Mouse (Mus musculus): Measurements from ENCODE around the gene Elovl3. TPM values are rescaled to one million over a fixed set of nuclear protein-coding genes. Genes with fewer than 3 reads are reported as not detected.
A peak's percentile ranks its signal among the peaks of the same experiment; 100 is the strongest.

Elovl3 gene
- total RNA-seq (2021) = not detected
- long read RNA-seq, experiment 1, partial matches to known transcripts = 0 of 1 reads
- long read RNA-seq, experiment 1, other reads (novel, unspliced or antisense) = 0 of 1 reads
- long read RNA-seq, experiment 2 = 0 reads

DNA sequence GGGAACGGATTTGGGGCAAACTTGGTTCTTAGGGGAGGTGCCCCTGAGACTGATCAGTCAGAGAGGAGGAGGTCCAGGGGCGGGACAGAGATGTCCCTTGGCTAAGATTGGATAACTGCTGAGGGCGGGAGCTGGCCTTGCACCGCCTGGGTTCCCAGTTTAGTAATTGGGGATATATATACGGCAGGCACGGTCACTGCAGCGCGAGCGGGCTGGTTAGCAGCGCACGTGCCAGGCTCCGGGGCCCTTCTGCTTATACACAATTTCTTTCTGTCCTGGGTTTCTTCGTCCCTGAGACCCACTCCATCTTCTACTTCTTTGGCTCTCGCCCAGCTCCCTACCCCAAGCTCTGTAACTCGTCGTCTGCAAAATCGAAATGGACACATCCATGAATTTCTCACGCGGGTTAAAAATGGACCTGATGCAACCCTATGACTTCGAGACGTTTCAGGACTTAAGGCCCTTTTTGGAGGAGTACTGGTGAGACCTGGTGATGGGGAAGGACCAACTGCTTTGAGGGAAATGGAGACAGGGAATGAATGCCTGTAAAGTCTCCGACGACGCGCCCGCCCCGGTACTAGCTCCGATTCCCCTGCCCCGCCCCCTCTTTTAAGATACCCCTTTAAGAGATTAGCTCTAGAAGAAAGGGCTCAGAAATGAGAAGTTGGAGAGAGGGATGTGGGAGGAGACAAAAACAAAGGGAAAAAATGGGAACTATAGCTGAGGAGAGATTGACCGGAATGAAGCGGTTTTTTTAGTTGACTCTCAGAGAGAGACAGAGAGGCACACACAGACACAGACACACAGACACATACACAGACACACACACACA is at the start of gene Elovl3:
Elovl3 (plus strand) TSS at position 204 of the 832 bp plus-strand sequence.
- DNase-seq = peak; percentile 66
- Histone ChIP-seq H3K27ac (no peak within 1 kb of the TSS), H3K4me3 (peak within 1 kb of the TSS; percentile 56)
- intact Hi-C loops (cut with DNase I) = no loop called here
- no peak for TF ChIP-seq CTCF (IDR thresholded peaks at IDR 0.05)

DNA sequence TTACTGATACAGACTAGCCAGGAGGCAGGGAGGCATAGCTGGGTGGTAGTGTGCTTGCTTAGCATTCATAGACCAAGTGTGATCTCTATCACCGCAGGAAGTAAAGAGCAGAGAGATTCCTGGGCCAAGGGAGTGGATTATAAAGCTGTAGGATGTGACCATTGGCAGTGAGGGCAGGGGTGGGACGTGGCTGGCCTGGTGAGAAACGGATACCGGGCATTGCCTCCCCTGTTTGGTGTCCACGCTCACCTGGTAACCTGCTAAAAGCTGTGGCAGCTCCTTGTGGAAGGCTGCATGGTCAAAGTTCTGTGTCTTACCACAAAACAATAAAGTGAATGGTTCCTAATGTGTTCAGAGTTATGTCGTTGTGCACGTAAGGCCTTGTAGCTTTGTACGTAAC is 46.5 kb upstream of the Elovl3 start:
- H3K4me3 ChIP-seq = no peak overlapping the region
- DNase-seq = no peak
- H3K27ac ChIP-seq = no peak overlapping the region
- no peak for TF ChIP-seq CTCF (IDR thresholded peaks at IDR 0.05)
- intact Hi-C loops (cut with DNase I) = loop anchor here (5.0 kb wide), 1 partner anchor 42 kb away; no protein-coding TSS in a partner anchor

GRCm38 (mm10) chr19:46086337-46086736 is 45.4 kb upstream of the Elovl3 start:
- Histone ChIP-seq H3K4me3 (no peak overlapping the region), H3K27ac (no peak overlapping the region)
- intact Hi-C loops (cut with DNase I) = loop anchor here (2.0 to 5.0 kb wide), 3 partner anchors 41 to 222 kb away; no protein-coding TSS in a partner anchor
- TF ChIP-seq CTCF (IDR thresholded peaks at IDR 0.05) = peak; percentile 88
- peak; percentile 48 for DNase-seq

DNA sequence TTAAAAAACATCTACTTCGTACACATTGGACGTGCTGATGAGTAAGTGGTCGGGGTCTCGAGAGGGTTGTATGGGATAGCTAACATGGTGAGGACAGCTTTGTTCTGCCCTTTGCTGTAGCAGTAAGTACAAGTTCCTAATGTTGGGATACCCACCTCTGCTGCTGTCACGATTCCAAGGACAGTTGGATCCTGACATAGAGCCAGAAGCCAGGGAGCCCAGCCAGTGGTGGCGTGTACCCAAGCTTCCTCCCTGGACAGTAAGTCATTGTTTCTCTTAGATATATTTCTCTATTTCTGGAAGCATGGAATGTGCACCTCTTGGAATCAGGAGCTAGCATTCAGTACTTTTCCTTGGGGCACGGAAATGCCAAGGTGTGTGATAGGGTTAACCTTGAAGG is 43.8 kb upstream of the Elovl3 start:
- peak; percentile 29 for DNase-seq
- H3K4me3 ChIP-seq = no peak overlapping the region
- intact Hi-C loops (cut with DNase I) = loop anchor here (2.0 to 5.0 kb wide), 3 partner anchors 39 to 221 kb away; no protein-coding TSS in a partner anchor
- no peak overlapping the region for H3K27ac ChIP-seq
- no peak for TF ChIP-seq CTCF (IDR thresholded peaks at IDR 0.05)

DNA sequence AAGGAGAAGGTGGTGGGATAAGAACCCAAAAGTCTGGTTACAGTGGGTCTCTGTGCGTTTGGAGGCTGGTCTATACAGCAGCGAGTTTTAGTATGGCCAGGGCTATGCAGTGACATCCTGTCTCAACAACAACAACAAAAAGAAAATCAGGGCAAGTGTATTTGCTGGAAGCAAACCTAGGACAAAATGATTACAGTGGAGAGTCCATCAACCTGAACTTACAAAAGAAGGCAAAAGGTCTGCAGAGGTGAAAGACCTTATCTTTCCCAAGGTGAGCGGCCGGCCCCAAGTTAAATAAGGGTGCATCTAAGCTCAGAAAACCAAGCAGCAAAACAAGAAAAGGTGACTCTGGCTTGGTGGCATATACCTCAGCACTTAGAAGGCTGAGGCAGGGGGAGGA is 40.1 kb upstream of the Elovl3 start:
- H3K27ac ChIP-seq = no peak overlapping the region
- DNase-seq = no peak
- intact Hi-C loops (cut with DNase I) = no loop called here
- H3K4me3 ChIP-seq = no peak overlapping the region
- no peak for TF ChIP-seq CTCF (IDR thresholded peaks at IDR 0.05)

DNA sequence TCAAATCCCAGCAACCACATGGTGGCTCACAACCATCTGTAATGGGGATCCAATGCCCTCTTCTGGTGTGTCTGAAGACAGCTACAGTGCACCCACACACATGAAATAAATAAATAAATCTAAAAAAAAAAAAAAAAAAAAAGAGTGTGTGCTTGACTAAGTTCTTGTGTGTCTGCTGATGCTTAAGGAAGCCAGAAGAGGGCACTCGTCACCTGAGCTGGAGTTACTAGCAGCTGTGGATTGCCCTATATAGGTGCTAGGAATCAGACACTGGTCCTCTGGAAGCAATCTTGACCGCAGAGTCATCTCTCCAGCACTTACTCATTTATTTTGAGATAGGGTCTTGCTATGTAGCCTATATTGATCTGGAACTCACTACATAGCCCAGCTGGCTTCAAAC is 37.6 kb upstream of the Elovl3 start:
- no peak overlapping the region for H3K4me3 ChIP-seq
- DNase-seq = no peak
- no peak for TF ChIP-seq CTCF (IDR thresholded peaks at IDR 0.05)
- H3K27ac ChIP-seq = no peak overlapping the region
- intact Hi-C loops (cut with DNase I) = no loop called here

DNA sequence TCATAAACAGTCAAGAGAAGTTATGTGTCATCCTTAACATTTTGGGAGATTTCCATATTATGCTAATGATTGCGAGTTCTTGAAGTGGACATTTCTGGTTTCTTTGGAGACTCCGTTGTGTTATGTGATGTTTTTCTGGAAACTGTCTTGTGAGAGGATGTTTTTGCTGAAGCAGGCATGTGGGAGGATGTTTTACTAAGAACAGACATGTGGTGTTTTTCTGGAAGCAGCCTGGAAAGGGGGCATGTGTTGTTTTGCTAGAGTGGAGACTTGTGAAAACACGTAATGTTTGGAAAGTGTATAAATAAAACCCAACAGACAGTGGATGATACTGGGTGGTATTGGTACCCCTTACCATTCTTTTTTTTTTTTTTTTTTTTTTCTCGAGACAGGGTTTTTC is 36.4 kb upstream of the Elovl3 start:
- H3K27ac ChIP-seq = no peak overlapping the region
- intact Hi-C loops (cut with DNase I) = no loop called here

DNA sequence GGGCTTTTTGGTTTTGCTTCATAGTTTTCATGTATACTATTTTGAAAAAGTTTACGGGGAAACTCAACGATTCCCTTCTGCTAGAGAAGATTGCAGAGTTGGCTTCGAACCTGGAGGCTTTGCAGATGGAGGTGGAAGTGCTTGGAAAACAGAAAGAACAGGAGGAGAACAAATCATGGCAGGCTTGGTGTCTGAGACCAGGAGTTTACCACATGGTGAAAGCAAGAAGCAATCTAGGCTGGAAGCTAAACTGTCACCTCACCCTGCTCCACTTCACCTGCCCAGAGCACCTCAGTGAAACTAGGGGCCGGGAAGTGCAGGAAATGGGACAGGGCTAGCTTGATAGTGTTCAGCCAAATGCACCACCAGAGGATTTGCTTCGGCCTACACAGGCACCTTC is 35.3 kb upstream of the Elovl3 start:
- intact Hi-C loops (cut with DNase I) = no loop called here
- no peak for TF ChIP-seq CTCF (IDR thresholded peaks at IDR 0.05)
- no peak for DNase-seq
- Histone ChIP-seq H3K27ac (no peak overlapping the region), H3K4me3 (no peak overlapping the region)

More for the DNA sequence above, 36.4 kb upstream of the Elovl3 start:
- TF ChIP-seq CTCF (IDR thresholded peaks at IDR 0.05) = no peak
- DNase-seq = no peak
- no peak overlapping the region for H3K4me3 ChIP-seq

GRCm38 (mm10) chr19:46099561-46099960 is 32.1 kb upstream of the Elovl3 start:
- no peak for TF ChIP-seq CTCF (IDR thresholded peaks at IDR 0.05)
- DNase-seq = no peak
- Histone ChIP-seq H3K27ac (no peak overlapping the region), H3K4me3 (no peak overlapping the region)
- intact Hi-C loops (cut with DNase I) = no loop called here

GRCm38 (mm10) chr19:46103437-46104186 is 28.1 kb upstream of the Elovl3 start:
- no peak overlapping the region for H3K27ac ChIP-seq
- TF ChIP-seq CTCF (IDR thresholded peaks at IDR 0.05) = no peak
- intact Hi-C loops (cut with DNase I) = no loop called here

DNA sequence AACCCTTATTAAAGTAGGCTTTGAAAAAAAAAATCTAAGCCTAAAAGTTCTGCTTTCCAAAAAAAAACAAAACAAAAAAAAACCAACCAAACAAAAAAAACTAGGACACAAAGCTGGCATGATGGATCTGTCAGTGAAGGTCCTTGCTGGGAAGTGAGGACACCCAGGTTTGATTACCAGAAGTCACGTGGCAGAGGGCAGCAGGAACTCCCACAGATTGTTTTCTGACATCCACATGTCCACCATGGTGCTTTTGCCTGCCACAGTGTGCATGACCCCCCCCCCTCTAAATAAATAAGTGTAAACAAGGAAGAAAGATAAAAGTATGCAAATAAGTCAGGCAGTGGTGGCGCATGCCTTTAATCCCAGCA is 27.5 kb upstream of the Elovl3 start:
- Histone ChIP-seq H3K4me3 (no peak overlapping the region), H3K27ac (no peak overlapping the region)
- DNase-seq = no peak
- intact Hi-C loops (cut with DNase I) = no loop called here
- no peak for TF ChIP-seq CTCF (IDR thresholded peaks at IDR 0.05)

More at GRCm38 (mm10) chr19:46103437-46104186, 28.1 kb upstream of the Elovl3 start:
- no peak for DNase-seq
- no peak overlapping the region for H3K4me3 ChIP-seq

- intact Hi-C loops (cut with DNase I) = no loop called here
Measured at GRCm38 (mm10) chr19:46110214-46110613, 21.5 kb upstream of the Elovl3 start.

DNA sequence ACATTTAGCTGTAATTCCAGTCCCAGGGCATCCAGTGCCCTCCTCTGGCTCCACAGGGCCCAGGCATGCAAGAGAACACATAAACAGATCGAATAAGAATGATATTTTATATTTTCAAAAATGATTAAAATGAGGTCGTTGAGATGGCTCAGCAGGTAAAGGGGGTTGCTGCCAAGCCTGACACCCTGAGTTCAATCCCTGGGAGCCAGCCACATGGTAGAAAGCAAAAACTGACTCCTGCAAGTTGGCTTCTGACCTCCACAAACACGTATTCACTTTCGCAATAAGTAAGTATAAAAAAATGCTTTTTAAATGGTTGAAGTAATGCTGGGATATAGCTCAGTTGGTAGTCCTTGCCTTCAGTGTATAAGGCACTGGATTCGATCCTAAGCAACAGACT is 20.9 kb upstream of the Elovl3 start:
- intact Hi-C loops (cut with DNase I) = no loop called here
- no peak for TF ChIP-seq CTCF (IDR thresholded peaks at IDR 0.05)
- H3K27ac ChIP-seq = no peak overlapping the region
- H3K4me3 ChIP-seq = no peak overlapping the region
- no peak for DNase-seq

More at GRCm38 (mm10) chr19:46110214-46110613, 21.5 kb upstream of the Elovl3 start:
- no peak for DNase-seq
- Histone ChIP-seq H3K4me3 (no peak overlapping the region), H3K27ac (no peak overlapping the region)
- no peak for TF ChIP-seq CTCF (IDR thresholded peaks at IDR 0.05)
